Mouse (Mus musculus) mature B cell (primary cell): ENCODE results near the gene B130006D01Rik.
"Not testable (repeated sequence)": the region's sequence is repeated elsewhere in the genome, so short reads cannot be mapped to it uniquely, and the experiment has no call there.

ENCODE experiments used
- in situ Hi-C: fragments of 300-500 bp; cut with MboI; formaldehyde crosslinking; loops from 2 replicates; pipeline ENCODE4 v1.14.3; 2019

Gene B130006D01Rik

GRCm38 (mm10) chr11:95713225-95713810, 10.1 kb upstream of the B130006D01Rik start:
- in situ Hi-C loops, result no loop called here

GRCm38 (mm10) chr11:95713811-95714241, 9.6 kb upstream of the B130006D01Rik start:
- in situ Hi-C loops, result no loop called here

DNA sequence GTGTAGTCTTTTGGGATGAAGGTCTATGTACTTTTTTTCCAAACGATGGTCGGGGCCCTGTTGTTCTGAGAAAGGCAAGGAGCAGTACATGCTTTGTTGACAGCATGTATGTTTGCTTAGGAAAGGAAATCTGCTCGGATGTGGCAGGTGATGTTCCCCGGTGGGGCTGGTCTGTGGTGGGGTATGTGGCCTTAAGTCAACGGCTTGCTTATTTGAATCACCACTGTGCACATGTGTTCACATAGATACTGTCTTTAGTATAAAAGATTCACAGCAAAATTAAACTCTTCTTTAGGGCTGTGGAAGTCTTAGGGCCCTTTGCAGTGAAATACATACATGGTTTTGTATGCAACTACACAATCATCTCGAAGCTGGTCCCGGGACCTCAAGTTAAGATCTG, 9.0 kb upstream of the B130006D01Rik start:
- in situ Hi-C loops, result no loop called here

- in situ Hi-C loops, result no loop called here
These were observed 7.3 kb upstream of the B130006D01Rik start for GRCm38 (mm10) chr11:95716136-95716535.

DNA sequence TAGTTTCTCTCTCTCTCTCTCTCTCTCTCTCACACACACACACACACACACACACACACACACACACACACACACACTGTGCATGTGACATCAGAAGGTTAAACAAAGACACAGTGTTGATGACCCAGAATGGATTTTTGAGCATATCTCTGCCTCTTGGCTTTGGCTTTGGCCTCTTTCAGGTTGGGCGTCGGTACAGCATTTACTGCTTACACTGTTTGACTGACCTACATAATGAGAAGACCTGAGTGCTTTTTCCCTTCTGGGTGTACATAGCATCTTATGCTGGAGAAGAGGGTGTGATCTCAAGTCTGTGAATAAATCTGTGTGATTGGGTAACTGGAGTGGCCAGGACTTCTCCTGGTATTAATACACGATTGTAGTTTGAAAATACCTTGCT, 4.0 kb upstream of the B130006D01Rik start:
- in situ Hi-C loops, result no loop called here

DNA sequence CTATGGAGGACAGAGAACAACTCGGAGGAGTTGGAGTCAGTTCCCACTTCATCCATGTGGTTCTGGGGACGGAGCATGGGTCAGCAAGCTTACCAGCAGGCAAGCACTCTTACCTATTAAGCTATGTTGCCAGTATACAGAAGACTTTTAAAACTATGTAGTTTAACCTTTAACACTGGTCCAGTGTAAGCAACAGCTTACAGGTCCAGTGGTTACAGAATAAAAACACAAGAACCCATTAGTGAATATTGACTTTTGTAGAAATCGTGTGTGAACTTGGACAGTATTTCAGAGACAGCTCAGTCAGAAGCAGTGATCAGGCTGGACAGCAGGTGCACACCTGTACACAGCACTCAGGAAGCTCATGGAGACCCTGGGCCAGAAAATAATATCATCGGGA, 1.1 kb downstream of the B130006D01Rik start:
- in situ Hi-C loops, result no loop called here

DNA sequence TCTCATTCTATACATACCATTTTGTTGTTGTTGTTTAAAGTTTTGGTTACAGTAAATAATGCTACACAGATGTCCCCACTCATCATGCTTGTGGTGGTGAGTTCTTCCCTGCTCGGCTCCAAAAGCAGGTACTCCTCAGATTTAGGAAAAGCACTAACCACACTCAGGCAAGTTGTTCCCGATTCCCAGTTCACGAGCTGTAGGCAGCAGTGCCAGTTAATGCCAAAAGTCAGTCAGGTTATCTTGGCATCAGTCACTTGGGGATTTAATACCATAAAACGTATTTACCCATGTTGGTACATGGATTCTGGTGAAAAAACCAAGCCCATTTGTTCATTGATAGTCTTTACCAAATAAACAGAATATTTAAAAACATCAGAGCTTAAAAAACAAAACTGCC, 2.8 kb downstream of the B130006D01Rik start:
- in situ Hi-C loops, result no loop called here

GRCm38 (mm10) chr11:95727947-95728346, 4.6 kb downstream of the B130006D01Rik start:
- in situ Hi-C loops, result no loop called here

DNA sequence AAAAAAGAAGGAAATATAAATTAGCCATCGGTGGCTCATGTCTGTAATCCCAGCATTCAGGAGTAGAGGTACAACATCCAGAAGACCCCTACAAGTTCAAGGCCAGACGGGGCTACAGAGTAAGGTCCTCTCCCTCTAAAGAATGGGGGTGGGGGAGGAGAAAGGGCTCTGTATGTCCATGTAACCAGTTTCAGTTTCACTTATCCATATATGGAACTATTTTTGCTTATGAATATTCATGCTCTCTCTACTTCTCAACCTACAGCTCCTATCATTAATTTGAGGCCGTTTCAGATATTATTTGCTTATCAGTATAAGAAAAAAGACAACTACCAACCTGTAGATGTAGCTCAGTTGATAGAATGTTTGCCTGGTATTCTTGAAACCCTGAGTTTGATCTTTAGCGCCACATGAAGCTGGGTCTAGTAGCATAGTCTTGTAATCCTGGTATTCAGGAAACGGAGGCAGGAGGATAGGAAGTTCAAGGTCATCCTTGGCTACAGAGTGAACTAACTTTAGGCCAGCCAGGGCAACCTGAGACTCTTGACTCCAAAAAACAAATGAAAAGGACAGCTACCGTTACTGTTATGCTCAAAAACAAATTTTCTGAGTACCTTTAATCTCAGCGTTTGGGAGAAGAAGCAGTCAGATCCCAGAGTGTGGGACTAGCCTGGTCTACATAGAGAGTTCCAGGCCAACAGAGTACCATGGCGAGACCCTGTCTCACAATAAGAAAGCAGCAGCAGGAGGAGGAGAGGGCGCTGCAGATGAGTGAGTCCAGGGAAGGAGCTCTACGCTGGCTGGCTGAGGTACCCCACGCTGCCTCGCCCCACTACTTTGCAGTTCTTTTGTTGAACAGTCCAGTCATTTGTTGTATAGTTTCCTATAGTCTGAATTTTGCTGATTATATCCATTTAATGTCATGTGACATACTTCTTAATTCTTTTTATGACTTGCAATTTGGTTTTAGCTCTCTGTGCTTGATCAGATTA, 5.8 kb downstream of the B130006D01Rik start:
- in situ Hi-C loops, result no loop called here

GRCm38 (mm10) chr11:95734485-95734884, 11.1 kb downstream of the B130006D01Rik start:
- in situ Hi-C loops, result no loop called here

- in situ Hi-C loops, result no loop called here
These were observed 14.4 kb downstream of the B130006D01Rik start for GRCm38 (mm10) chr11:95737811-95738210.

DNA sequence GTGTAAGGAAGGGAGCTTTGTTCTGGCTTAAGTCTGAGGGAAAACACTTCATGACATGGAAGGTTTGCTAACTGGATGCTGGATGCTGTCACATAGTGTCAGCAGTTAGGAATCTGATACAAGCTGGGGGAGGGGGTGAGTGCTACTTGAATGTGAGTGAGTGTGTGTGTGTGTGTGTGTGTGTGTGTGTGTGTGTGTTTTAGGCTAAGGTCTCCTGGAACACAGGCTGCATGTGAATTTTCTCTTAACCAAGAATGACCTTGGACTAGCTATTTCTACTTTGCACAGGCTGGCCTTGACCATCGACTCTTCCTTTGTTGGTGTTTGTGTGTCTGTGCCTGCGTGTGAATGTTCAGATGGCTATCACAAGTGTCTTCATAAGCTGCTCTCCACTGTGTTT, 21.1 kb downstream of the B130006D01Rik start:
- in situ Hi-C loops, result no loop called here

- in situ Hi-C loops, result no loop called here
These were observed 23.4 kb downstream of the B130006D01Rik start for GRCm38 (mm10) chr11:95746821-95747220.

DNA sequence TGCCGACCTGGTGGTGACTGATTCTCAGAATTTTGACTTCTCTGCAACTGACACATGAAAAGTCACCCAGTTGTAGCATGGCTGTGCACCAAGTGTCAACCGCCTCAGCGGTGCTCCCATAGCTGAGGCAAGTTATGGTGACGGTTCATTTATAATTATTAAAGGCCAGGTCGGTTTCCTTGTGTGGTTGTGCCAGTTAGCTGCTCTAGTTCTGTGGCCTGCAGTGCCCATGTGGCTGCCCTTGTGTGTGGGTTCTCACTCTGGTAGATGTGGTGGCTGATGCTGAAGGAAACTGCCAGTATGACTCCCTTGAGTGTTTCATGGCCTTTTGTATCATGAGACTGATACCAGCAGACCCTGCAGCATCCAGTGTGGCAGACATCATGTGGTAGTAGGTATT, 24.9 kb downstream of the B130006D01Rik start:
- in situ Hi-C loops, result no loop called here

- in situ Hi-C loops, result loop anchor here (5.0 kb wide), 1 partner anchor 62 kb away; no protein-coding TSS in a partner anchor
These were observed 26.2 kb downstream of the B130006D01Rik start for GRCm38 (mm10) chr11:95749619-95750018.

DNA sequence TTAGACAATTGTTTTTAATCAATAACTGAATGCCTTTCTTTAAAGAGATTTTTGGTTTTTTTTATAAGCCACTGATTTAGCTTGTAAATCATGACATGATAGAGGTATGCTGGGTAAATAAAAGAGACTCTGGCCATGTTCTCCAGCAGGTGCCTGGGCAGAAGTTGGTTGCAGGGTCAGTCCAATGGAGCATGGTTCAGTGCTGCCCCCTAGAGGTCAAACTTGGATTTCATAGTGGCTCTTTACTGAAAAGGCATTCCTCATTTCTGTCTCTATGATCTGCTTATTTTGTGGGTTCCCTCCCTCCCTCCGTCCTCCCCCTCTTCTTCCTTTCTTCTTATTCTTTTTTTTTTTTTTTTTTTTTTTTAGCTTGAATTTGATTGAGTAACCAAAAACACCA, 27.6 kb downstream of the B130006D01Rik start:
- in situ Hi-C loops, result loop anchor here (5.0 kb wide), 1 partner anchor 64 kb away; no protein-coding TSS in a partner anchor

DNA sequence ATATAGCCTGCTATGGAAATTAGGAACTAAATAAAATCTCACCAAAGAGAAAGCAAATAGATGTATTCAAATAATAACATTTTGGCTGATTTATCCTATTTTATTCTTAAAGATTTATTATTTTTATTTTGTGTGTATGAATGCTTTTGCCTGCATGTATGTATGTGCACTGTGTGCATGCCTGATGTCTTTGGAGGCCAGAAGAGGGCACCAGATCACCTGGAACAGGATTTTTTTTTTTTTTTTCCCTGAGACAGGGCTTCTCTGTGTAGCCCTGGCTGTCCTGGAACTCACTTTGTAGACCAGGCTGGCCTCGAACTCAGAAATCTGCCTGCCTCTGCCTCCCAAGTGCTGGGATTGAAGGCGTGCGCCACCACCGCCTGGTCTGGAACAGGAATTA, 31.8 kb downstream of the B130006D01Rik start:
- in situ Hi-C loops, result not testable (repeated sequence)

- in situ Hi-C loops, result no loop called here
These were observed 37.1 kb downstream of the B130006D01Rik start for GRCm38 (mm10) chr11:95760521-95760920.

GRCm38 (mm10) chr11:95762996-95763395, 39.6 kb downstream of the B130006D01Rik start:
- in situ Hi-C loops, result no loop called here

GRCm38 (mm10) chr11:95764806-95765205, 41.4 kb downstream of the B130006D01Rik start:
- in situ Hi-C loops, result no loop called here

GRCm38 (mm10) chr11:95765334-95765733, 41.9 kb downstream of the B130006D01Rik start:
- in situ Hi-C loops, result no loop called here

- in situ Hi-C loops, result no loop called here
These were observed 44.9 kb downstream of the B130006D01Rik start for GRCm38 (mm10) chr11:95768244-95768643.

- in situ Hi-C loops, result no loop called here
These were observed 45.8 kb downstream of the B130006D01Rik start for GRCm38 (mm10) chr11:95769208-95769607.
